Mouse (Mus musculus): Measurements from ENCODE around the gene Rgl3.

Gene Rgl3

DNA sequence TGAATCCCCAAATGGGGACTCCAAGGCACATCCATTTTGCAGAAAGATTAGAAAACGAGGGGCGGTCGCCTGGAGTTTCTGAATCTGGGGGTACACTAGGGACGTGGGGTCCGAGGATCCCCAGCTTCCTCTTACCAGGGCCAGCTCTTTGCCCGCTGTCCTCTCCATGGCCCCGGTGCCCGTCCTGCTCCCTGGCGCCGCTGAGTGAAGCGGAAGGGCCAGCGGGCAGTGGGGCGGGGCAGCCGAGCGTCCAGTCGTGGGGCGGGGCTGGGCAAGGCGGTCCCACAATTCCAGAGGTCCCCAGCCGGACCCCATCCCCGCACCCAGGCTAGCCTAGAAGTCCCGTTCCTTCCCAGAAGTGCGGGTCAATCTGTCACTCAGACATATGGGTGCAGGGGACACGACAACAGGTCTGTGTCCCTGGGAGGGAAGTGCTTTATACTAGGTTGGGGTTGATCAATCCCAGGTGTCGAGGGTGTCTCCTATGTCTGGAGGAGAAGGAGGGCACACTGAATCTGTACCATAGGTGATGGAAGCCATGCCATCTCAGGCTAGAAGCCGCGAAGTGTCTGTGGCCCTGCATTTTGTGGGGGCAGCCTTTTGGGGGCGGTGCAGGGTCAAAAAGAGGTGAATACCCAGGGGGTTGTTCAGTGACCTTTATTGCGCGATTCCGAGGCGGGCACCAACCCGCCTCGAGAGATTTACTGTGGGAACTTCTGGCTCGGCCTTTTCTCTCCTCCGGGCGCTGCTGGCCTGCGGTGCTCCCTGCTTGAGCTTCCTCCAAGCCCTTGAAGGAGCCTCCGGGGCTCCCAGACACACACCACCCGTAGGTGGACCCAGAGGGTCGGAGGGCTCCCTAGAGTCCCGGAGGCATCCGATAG is at the start of gene Rgl3:
TSS of gene Rgl3 (minus strand) at position 217 of the 881 bp plus-strand sequence.
- no peak for DNase-seq (ENCODE audit: low read depth)

DNA sequence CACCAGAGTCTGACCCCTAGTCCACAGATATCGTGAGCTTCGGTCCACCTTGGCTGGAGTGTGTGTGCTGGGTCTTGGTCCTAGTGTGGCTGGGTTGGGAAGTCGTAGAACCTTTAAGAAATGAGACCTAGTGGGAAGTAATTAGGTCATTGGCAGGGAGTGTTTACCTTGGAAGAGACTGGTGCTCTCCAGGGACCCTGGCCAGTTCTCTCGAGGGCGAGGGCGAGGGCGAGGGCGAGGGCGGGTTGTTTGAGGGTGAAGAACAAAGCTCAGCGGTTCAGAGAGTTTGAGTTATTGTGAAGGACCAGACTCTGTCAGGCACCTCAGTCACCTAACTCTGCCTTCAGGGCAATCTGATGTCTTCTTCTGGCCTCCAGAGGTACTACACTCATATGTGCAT is 48.6 kb upstream of the Rgl3 start:
- DNase-seq (ENCODE audit: low read depth): no peak

DNA sequence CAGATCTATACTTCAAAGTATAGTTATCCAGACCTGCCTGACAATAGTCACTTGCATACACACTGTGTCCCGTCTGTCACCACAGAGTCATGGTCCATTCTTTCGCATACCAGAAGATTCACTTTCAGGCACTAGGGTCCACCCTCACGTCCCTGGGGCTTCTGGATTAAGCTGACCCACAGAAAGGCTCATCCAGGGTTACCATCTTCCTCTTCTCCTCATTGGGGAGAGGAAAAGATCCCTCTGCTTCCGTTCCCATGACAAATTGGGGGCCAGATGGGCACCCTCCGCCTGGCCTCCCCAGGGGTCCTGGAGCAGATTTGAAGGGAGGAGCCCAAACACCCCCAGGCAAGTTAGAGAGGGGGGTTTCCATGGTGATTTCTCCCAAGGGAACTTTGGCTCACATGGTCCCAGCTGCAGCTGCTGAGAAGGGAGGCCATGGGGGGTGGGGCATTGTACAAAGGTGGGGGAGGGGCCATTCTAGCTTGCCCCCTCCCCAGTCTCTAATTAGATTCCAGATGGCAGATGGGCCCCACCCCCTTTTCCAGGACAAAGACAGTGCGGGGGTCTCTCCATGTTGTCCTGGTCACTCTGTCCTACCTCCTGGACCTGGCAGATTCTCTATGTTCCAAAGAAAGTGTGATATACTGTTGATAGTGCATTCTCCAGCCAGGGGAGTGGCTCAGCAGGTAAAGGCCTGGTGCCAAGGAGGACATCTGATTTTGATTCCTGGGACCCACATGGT is 46.2 kb upstream of the Rgl3 start:
- DNase-seq (ENCODE audit: low read depth): no peak

DNA sequence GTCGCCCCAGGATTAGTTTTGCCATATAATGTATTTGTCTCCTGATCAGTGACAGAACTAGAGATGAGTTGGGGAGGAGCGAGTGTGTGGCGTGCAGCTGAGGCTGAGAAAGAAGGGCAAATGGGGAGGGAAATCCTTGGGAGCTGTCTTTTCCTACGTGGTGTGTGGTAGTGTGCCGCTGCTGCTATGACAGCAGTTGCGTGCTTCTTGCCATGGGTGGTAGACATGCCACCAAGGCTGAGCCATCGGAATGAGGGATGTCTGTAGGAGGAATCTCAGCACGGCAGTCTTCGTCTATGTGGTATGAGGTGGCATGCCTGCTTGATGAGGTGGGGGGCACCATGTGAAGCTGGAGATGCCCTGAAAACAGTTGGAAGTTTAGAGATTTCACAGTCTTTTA is 41.1 kb upstream of the Rgl3 start:
- no peak for DNase-seq (ENCODE audit: low read depth)

DNA sequence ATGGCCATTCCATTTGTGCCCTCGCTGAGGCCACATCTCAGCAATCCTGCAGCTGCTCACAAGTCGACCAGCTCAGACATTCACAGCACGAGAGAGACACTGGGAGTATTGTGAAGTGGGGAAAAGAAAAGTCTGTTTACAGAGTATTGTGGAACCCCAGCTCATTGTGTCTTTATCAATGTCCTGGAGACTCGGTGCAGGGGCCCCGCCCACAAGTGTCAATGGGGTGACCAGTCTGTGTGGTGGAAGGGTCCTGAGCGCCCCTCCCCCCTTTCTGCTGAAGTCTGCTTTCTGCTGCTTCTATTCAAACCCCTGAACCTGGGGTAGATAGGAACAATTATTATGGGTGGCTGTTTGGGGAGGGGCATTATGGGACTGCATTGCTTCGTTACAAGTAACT is 39.2 kb upstream of the Rgl3 start:
- no peak for DNase-seq (ENCODE audit: low read depth)

DNA sequence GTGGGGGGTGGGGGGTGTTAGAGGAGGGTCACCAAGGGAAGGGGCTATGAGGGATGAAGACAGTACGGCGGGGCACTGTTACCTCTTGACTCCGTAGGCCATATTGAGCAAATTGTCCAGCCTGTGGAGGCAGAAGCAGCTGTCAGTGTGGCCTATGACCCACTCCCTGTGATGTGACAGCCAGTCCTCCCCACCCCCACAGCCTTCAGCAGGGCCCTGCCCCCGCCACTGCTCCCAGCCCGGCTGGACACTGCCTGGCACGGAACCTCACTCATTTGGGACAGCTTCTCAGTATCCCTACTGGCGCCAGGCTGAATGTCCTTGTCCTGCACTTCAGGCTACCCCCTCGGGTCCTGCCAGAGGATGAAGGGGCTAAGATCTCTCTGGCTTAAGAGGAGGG is 35.3 kb upstream of the Rgl3 start:
- no peak for DNase-seq (ENCODE audit: low read depth)

DNA sequence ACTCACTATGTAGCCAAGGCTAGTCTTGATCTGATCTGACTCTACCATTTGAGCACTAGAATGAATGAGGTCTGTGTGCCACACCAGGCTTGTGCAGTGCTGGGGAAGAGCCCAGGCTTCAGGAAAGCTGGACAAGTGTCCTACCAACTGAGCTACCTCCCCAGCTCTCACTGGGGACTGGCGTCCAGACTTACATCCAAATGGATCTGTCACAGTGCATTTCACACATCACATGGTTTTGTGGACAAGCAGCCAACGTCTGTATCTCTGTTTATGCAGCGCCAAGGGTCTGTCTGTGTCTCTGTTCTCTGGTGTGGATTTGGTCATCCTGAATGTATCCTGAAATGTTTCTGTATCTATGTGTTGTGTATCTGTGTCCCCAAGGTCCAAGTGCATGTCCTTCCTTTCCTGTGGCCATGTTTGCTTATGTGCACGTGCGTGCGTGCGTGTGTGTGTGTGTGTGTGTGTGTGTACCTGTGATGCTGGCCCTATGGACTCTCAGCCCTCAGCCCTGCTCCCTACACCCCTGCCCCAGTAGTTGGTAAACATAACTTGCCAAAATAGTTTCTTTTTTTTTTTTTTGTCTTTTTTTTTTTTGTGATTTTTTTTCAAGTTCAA is 28.1 kb upstream of the Rgl3 start:
- DNase-seq (ENCODE audit: low read depth): no peak

DNA sequence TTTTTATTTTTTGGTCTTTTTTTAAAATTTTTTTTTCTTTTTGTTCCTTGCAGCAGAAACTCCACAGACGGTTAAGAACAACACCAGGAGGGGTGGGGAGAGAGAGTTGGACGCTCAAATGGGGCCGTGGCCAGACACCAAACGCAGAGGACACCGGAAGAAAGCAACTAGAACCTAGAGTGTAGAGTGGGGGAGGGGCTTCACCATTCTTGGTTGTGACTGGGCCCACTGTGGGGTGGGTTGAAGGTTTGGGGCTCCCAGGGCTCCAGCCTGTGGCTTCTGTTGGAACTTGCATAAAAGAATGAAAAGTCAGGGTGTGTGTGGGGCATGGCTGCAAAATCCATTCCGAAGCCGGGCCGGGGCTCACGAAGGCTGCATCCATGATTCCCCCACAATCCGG is 27.0 kb upstream of the Rgl3 start:
- no peak for DNase-seq (ENCODE audit: low read depth)

DNA sequence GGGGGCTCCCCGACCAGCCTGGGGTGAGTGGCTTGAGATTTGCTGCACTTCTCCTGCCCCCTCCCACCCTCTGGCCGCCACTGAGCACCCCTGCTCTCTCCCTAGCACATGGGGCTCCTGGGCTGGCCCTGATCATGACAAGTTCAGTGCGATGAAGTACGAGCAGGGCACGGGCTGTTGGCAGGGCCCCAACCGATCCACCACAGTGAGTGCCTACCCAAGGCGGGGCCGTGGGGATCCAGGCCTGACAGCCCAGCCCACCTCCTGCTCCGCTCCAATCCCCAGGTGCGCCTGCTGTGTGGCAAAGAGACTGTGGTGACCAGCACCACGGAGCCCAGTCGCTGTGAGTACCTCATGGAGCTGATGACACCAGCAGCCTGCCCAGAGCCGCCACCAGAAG is 23.5 kb upstream of the Rgl3 start:
- no peak for DNase-seq (ENCODE audit: low read depth)

DNA sequence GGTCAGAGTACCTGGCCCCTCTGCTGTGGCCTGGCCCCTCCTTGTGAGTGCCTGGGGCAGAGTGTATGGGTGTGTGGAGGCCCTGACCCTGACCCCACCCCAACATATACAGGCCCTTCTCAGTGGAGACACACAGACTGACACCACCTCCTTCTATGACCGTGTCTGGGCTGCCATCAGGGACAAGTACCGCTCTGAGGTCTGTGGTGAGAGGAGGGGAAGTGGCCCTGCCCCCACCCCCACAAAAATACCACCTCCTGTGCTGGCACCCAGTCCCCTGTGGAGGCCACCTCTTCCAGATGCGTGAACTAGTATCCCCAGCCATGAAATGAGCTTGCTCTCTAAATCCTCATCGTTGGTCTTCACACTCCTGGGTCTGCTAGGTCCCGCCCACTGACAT is 21.8 kb upstream of the Rgl3 start:
- no peak for DNase-seq (ENCODE audit: low read depth)

DNA sequence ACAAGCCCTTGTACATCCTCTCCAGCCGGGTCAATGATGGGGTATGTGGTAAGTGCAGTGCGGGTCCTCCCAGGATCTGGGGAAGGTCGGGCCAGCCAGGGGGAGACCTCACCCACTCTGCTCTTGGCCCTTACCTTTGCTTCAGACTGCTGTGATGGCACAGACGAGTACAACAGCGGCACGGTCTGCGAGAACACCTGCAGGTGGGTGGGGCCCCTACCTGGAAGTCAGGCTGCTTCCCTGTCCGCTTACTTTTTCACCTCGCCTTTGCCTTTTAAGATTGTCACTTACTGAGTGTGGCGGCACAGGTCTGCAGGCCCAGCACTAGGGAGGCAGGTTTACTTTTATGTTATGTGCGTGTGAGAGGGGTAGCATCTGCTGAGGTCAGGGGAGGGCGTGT is 15.3 kb upstream of the Rgl3 start:
- no peak for DNase-seq (ENCODE audit: low read depth)

DNA sequence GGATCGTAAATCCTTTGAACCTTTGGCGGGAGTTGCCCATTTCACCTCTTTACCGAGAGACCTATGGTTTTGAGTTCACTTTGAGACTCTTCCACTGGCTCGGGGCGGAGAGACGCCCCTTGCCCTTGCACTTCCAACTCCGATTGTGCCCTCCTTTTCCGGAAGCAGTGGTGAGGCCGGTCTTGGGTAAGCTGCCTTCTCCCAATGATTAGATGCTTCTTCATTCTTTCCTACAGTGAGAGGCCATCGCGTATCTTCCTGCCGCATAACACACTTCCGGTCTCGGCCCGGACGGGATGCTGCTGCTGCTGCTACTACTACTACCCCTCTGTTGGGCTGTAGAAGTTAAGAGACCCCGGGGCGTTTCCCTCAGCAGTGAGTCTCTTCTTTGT is 13.9 kb upstream of the Rgl3 start:
- DNase-seq (ENCODE audit: low read depth): peak; percentile 37

DNA sequence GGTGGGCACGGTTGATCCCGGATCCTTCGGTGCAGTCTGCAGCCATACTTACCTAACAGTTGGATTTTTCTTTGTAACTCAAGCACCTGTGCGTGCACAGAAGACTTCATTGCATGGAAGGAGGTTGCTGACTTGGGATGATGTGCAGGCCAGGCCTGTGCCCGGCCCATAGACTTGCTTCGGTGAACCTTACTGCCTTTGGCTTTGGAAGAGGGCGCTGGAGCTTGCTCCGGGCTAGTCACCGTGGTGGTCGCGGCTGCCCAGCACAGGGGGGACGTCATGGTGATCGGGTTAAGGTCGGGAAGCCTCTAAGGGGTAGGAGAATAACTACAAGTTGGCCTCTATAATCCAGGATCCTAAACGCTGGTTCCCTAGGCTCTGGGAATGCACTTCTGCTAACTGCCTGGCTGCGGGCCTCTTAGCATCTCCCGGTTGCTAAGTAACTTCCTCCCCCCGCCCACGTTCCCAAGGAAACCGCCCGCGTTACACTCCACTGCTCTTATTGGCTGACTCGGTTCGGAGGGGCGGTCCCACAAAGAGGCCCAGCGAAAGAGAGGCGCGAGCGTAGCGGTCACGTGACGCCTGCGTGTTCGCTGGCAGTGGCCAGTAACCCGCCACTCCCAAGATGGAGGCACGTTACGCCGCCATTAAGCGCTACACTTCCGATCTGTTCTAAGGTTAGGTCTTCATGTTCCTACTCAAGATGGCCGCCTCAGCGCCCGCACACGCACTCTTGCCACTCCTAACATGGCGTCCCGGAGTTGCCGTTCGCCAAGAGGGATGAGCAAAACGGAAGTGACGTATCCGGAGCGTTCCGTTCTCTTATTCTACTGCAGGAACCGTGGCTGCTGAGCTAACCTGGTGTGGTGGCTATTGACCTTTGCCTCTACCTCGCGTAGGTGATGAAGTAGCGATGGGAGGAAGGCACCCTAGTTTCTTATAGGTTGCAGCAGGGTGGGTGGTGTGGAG is 13.2 kb upstream of the Rgl3 start, which contains the start of the genes Ccdc151 and Prkcsh:
TSS of gene Ccdc151 (minus strand) at position 441 of the 969 bp plus-strand sequence.
TSS of gene Prkcsh (plus strand) at position 613 of the 969 bp plus-strand sequence.
- peak; percentile 100 for DNase-seq (ENCODE audit: low read depth)

DNA sequence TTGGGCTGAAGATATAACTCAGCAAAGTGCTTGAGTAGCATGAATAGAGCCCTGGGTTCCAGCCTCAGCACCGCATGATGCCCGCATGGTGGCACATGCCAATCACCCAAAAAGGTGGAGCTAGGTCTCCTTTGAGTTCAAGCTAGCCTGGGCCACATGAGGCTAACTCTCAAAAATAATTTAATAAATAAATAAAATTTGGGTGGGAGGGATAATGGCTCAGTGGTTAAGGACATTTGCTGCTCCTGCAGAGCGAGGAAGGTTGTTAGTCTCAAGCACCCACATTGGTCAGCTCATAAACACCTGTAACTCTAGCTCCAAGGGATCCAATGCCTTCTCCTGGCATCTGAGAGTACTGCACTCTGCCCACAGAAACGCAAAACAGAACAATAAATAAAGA is 12.4 kb upstream of the Rgl3 start:
- DNase-seq (ENCODE audit: low read depth): no peak

DNA sequence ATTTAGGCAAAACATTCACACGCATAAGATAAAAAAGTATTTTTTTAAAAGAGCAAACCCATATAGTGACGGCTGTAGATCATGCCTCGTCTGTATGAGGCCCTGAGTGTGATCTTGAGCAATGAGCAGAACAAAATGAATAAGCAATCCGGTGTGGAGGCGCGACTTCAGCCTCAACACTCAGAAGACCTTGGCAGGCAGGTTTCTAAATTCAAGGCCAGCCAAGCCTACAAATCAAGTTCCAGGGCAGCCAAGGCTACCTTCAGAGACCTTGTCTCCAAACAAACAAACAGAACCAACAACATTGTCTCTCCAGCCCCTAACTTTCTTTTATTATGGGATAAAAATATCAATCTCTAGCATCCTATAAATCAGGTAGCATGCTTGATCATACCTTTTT is 11.1 kb upstream of the Rgl3 start:
- DNase-seq (ENCODE audit: low read depth): no peak

DNA sequence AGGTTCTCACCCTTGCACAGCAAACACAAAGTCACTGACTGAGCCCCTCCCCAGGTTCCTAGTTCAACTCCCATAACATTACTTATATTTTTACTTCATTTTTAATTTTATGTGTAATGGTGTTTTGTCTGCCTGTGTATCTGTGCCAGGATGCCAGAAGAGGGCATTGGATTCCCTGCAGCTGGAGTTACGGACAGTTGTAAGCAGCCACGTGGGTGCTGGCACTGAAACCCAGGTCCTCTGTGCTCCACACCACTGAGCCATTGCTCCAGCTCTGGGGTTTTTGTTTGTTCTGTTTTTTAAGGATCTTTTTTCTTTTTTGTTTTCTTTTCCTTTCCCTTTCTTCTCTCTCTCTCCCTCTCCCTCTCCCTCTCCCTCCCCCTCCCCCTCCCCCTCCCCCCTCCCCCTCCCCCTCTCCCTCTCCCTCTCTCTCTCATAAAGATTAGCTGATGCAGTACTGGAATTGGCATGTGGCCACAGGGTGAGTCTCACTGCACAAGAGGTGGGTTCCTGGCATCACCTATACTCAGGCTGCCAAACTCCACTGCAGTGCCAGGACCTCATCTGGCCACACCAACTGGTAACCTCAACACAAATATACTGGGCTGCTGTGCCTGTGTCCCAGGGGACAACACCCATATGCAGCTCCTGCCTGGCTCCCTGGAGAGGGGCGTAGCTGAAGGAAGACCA is 7.1 kb upstream of the Rgl3 start:
- DNase-seq (ENCODE audit: low read depth): no peak

DNA sequence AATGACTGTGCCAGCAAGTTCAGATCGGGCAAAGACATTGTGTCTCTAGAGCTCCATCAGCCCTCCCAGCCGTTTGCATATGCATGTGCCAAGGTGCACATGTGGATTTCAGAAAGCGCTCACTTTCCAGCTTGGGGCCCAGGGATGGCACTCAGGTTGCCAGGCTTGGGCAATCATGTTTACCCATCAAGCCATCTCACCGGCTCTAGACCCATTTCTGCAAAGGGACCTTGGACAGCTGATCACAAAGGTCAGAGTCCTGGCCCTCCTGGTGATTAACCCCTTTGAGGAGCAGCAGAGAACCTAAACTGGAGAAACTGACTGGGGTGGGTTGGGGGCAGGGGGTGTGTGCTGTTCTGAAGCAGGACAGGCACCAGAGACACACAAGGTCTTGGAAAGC is 3.0 kb upstream of the Rgl3 start:
- DNase-seq (ENCODE audit: low read depth): no peak

DNA sequence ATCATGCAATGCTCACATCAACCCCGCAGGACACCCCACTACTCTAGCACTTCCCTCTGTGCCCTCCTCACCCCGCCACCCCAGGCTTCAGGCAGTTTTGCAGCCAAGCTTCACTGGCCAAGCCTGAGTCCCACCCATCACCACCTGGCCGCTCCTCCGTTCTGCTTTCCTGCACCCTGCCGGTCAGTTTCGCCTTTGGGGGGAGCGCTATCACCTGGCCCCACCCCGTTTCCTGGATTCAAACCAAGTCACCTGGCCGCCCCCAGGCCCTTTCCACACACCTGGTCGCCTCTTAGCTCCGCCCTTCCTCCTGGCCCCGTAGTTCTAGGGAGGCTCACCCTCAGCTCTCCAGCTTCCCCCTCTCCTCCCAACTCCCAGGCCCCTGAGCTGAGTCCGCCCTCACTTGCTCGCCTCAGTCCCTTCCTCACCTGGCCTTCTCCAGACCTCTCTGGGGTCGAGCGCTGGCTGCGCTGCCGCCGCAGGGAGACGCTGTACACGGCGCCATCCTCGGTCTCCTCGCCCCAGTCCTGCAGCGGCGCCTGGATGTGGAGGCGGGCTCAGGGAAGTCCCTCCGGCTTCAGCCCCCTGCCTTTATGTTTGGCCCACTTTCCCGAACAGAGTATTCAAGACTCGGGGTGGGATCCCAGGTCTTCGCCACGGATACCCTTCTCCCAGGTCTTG is 685 bp downstream of the Rgl3 start:
- DNase-seq (ENCODE audit: low read depth): no peak

DNA sequence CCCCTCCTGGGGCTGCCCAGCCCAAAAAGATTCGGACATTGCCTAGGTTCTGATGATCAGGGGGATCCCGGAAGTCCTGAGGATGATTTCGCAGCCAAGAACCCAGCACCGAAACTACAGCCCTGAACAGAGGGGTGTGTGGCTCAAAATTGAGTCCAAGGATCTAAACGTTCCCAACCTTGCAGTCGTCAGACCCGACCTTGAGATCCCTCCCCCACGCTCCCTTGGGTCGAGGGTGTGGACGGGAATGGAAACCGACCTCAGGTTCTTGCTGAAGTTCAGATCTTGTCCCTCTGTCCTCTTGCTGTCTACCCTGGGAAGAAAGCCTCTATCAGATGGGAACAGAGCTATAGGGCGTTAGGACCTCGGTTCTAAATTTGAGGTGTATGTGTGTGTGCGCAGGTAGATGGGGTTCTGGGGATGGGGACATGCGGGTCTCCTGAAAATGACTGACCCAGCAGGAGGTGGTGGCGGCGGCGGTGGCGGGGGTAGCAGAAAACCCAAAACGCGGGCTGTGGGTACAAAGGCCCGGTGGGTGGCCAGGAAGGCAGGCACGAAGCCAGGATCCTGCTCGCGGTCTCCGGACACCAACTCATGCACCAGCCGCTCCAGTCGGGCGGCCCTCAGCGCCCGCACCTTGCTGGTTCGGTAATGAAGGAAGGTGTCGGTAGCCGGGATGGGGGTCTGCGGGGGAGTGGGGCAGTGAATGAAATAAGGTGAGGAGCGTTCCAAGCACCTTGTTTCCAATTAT is 1.5 kb downstream of the Rgl3 start:
- no peak for DNase-seq (ENCODE audit: low read depth)

DNA sequence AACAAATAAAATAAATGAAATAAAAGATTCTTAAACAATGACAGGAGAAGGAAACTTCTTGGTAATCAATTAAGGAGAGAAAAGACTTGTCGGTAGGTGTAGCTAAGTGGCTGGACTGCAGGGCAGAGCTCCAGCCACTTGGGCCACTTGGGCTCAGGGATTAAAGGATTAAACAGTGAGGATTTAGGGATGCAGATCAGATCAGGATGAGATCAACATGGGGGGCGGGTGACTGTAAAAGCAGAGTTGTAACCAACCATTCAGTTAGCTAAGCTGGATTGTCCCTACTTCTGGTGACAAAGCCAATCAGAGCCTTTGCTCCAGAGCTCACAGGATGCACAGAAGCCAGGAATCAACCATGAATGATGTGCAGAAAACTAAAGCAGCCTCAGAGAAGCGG is 5.3 kb downstream of the Rgl3 start:
- DNase-seq (ENCODE audit: low read depth): no peak
